Mouse (Mus musculus) mesoderm, embryonic 11.5 days (tissue): ENCODE results near the gene 4930467E23Rik.
"Not testable (repeated sequence)": the region's sequence is repeated elsewhere in the genome, so short reads cannot be mapped to it uniquely, and the experiment has no call there.

Source experiments
- DNase-seq: peaks from one replicate; pipeline ENCODE4 v3.0.0-alpha.2; 2012; ENCODE audit warnings: low read depth, low spot score

The 4930467E23Rik gene

GRCm38 (mm10) chr8:19729276-19729675 is at the start of gene 4930467E23Rik:
Gene 4930467E23Rik, plus strand, starts transcription at chr8:19729576.
- not testable (repeated sequence) for DNase-seq

GRCm38 (mm10) chr8:19682311-19682710 is 47.1 kb upstream of the 4930467E23Rik start:
- not testable (repeated sequence) for DNase-seq

GRCm38 (mm10) chr8:19685476-19685875 is 43.9 kb upstream of the 4930467E23Rik start:
- DNase-seq: not testable (repeated sequence)

- not testable (repeated sequence) for DNase-seq
These were observed 40.4 kb upstream of the 4930467E23Rik start for GRCm38 (mm10) chr8:19688802-19689525.

GRCm38 (mm10) chr8:19689745-19690144 is 39.6 kb upstream of the 4930467E23Rik start:
- not testable (repeated sequence) for DNase-seq

GRCm38 (mm10) chr8:19691421-19691820 is 38.0 kb upstream of the 4930467E23Rik start:
- not testable (repeated sequence) for DNase-seq

GRCm38 (mm10) chr8:19697497-19698077 is 31.8 kb upstream of the 4930467E23Rik start:
- DNase-seq: not testable (repeated sequence)

- DNase-seq: not testable (repeated sequence)
These were observed 31.3 kb upstream of the 4930467E23Rik start for GRCm38 (mm10) chr8:19698123-19698522.

- not testable (repeated sequence) for DNase-seq
These were observed 30.7 kb upstream of the 4930467E23Rik start for GRCm38 (mm10) chr8:19698722-19699121.

GRCm38 (mm10) chr8:19701326-19701725 is 28.1 kb upstream of the 4930467E23Rik start:
- DNase-seq: peak; percentile 9

GRCm38 (mm10) chr8:19702276-19702675 is 27.1 kb upstream of the 4930467E23Rik start:
- not testable (repeated sequence) for DNase-seq

GRCm38 (mm10) chr8:19702972-19703709 is 26.2 kb upstream of the 4930467E23Rik start:
- DNase-seq: peak; percentile 89

- DNase-seq: not testable (repeated sequence)
These were observed 25.5 kb upstream of the 4930467E23Rik start for GRCm38 (mm10) chr8:19703906-19704305.

- DNase-seq: not testable (repeated sequence)
These were observed 24.7 kb upstream of the 4930467E23Rik start for GRCm38 (mm10) chr8:19704441-19705215.

GRCm38 (mm10) chr8:19705216-19705600 is 24.2 kb upstream of the 4930467E23Rik start:
- DNase-seq: not testable (repeated sequence)

- not testable (repeated sequence) for DNase-seq
These were observed 23.2 kb upstream of the 4930467E23Rik start for GRCm38 (mm10) chr8:19706101-19706725.

GRCm38 (mm10) chr8:19706918-19707760 is 22.2 kb upstream of the 4930467E23Rik start:
- peak; percentile 30 for DNase-seq

GRCm38 (mm10) chr8:19707761-19708443 is 21.5 kb upstream of the 4930467E23Rik start:
- DNase-seq: not testable (repeated sequence)

GRCm38 (mm10) chr8:19708976-19709375 is 20.4 kb upstream of the 4930467E23Rik start:
- DNase-seq: not testable (repeated sequence)
